23 mouse cellular contexts compared by ENCODE assay signal in genomic region chr10:8719345-8719744, GRCm38 (mm10).
"Had no signal": no experiment of that assay in that cellular context is flagged by ENCODE, and none has a peak within 500 bp of the region (broad histone marks: within the 10 kb centered on the region; RNA-seq: fewer than 3 reads in every experiment).

No protein-coding gene starts in this region.

- H3K4me1 ChIP-seq: heart, embryonic 10.5 days; heart, embryonic 12.5 days; liver, embryonic 12.5 days had no signal

- H3K9me3 ChIP-seq: heart, embryonic 10.5 days; heart, embryonic 12.5 days; kidney, embryonic 15.5 days; limb, embryonic 13.5 days; limb, embryonic 15.5 days; liver, embryonic 12.5 days had no signal

- H3K27me3 ChIP-seq: heart, embryonic 12.5 days; kidney, embryonic 15.5 days; limb, embryonic 13.5 days; limb, embryonic 15.5 days; liver, embryonic 12.5 days had no signal

- H3K9ac ChIP-seq: forebrain, postnatal 0 days; heart, embryonic 12.5 days; hindbrain, embryonic 14.5 days; kidney, embryonic 15.5 days; limb, embryonic 13.5 days; limb, embryonic 15.5 days; liver, embryonic 12.5 days; liver, embryonic 14.5 days had no signal

- H3K4me3 ChIP-seq: heart, embryonic 10.5 days; heart, embryonic 12.5 days; kidney, embryonic 15.5 days; limb, embryonic 13.5 days; limb, embryonic 15.5 days; liver, embryonic 12.5 days had no signal

- DNase-seq: forebrain, postnatal 0 days; gastrocnemius, postnatal 14 days; gastrocnemius, postnatal 36 days; heart, adult 18-20 months; heart, postnatal 14 days; heart, postnatal 36 days; kidney, adult 11 months; kidney, adult 2 months; kidney, adult 9 months; kidney, postnatal 14 days; kidney, postnatal 36 days; layer of hippocampus, adult 9-11 months; layer of hippocampus, postnatal 36 days had no signal

- H3K4me2 ChIP-seq: heart, embryonic 12.5 days; hindbrain, embryonic 14.5 days; kidney, embryonic 15.5 days; limb, embryonic 13.5 days; limb, embryonic 15.5 days; liver, embryonic 12.5 days had no signal

- H3K27ac ChIP-seq: heart, embryonic 10.5 days; hindbrain, embryonic 14.5 days; kidney, embryonic 15.5 days; kidney, postnatal 0 days; limb, embryonic 13.5 days; limb, embryonic 15.5 days; liver, embryonic 12.5 days; liver, embryonic 14.5 days had no signal

- H3K36me3 ChIP-seq: liver, embryonic 12.5 days had no signal

- ATAC-seq: forebrain, postnatal 0 days; intestine, embryonic 16.5 days; liver, embryonic 12.5 days had no signal
